Mouse (Mus musculus) neural tube, embryonic 15.5 days (tissue): ENCODE measurements around the gene Opn4. TPM values are rescaled to one million over a fixed set of nuclear protein-coding genes. Genes with fewer than 3 reads are reported as not detected.

Experiments used
- ATAC-seq: fragments of 200-750 bp; cut with Nextera tagmentation; 2 replicates; pipeline ENCODE4 v1.8.0; 2017; ENCODE audit warnings: mild to moderate bottlenecking, moderate TSS enrichment, moderate library complexity; ENCODE audit not compliant: low FRiP score
- H3K27ac ChIP-seq: fragments of 300-500 bp; sonication (generic); replicated peaks from 2 replicates; pipeline ENCODE4 v1.5.1; 2015; ENCODE audit warnings: mild to moderate bottlenecking, inconsistent platforms
- H3K27me3 ChIP-seq: fragments of 300-500 bp; sonication (generic); replicated peaks from 2 replicates; pipeline ENCODE4 v1.6.1; 2015; ENCODE audit warnings: inconsistent platforms
- H3K36me3 ChIP-seq: fragments of 300-500 bp; sonication (generic); 2 replicates; pipeline ENCODE4 v1.6.1; 2015; ENCODE audit warnings: inconsistent platforms
- H3K4me1 ChIP-seq: fragments of 300-500 bp; sonication (generic); 2 replicates; pipeline ENCODE4 v1.6.1; 2015; ENCODE audit warnings: inconsistent platforms
- H3K4me2 ChIP-seq: fragments of 300-500 bp; sonication (generic); 2 replicates; pipeline ENCODE4 v1.6.1; 2015; ENCODE audit warnings: inconsistent platforms, mild to moderate bottlenecking, moderate library complexity
- H3K4me3 ChIP-seq: fragments of 300-500 bp; sonication (generic); replicated peaks from 2 replicates; pipeline ENCODE4 v1.5.1; 2015; ENCODE audit warnings: mild to moderate bottlenecking, inconsistent platforms
- H3K9ac ChIP-seq: fragments of 300-500 bp; sonication (generic); replicated peaks from 2 replicates; pipeline ENCODE4 v1.6.1; 2015; ENCODE audit warnings: mild to moderate bottlenecking, inconsistent platforms
- H3K9me3 ChIP-seq: fragments of 300-500 bp; sonication (generic); replicated peaks from 2 replicates; pipeline ENCODE4 v1.6.1; 2016; ENCODE audit warnings: inconsistent platforms
- WGBS: fragments of 180-500 bp; shearing (Covaris S2); methylation state at CpG from one replicate; pipeline ENCODE4 v1.1.7; 2015; ENCODE audit warnings: mixed read lengths; 5-methylcytosine and 5-hydroxymethylcytosine counted together
- polyA plus RNA-seq: library from polyadenylated mRNA; unstranded; fragments of >200 nt; fragmentation: Nextera tagmentation; extraction: Ambion mirVana; gene quantifications from 2 replicates; pipeline ENCODE4 v1.2.1, GENCODE M21; 2015

The Opn4 gene
- polyA plus RNA-seq, 1 experiment from 2014 or later: 0.28 TPM

DNA sequence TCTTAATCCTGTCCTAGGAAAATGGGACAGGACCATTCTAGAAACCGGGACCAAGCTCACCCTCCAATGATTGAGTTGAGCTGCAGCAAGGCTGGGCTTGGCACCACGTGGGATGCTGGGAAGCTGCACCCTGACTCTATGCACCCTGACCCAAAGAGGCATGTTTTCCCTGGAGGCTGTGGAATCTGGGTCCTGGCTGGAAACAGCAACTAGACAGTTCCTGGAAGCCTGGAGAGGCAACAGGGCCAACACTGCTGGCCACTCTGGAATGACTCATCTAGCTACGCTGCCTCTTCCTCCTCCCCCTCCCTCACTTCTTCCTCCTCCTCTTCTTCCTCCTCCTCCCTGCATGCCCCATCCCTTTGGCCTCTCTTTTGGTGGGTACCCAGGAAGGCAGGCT is 45.9 kb downstream of the Opn4 start:
- no peak for ATAC-seq
- peaks cover 5% of the 10 kb centered on the region for H3K4me1 ChIP-seq
- 81% methylated on average over 3 of the region's 3 CpGs for WGBS
- H3K36me3 ChIP-seq: no peaks in the 10 kb centered on the region
- no peaks in the 10 kb centered on the region for H3K27me3 ChIP-seq
- H3K9me3 ChIP-seq: no peaks in the 10 kb centered on the region
- no peak overlapping the region for H3K4me2 ChIP-seq
- H3K27ac ChIP-seq: no peak overlapping the region
- no peak overlapping the region for H3K9ac ChIP-seq
- no peak overlapping the region for H3K4me3 ChIP-seq

DNA sequence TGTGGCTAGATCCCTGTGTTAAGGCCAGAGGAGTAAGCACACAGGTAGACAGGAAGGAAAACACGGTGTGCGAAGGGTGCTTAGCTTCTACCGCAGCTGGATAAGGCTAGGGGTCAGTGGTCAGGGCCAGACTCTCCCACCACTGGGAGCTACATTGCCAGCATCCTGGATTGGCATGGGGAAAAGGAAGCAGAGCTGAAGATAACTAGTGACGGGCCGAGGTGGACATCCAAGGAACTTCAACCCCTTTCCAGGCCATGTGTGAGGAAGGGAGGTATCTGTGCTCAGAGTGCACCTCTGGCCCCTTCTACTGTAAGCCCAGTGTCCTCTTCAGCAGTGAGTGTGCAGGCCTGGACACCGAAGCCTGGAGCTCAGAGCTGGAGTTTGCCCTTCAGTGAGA is 46.5 kb downstream of the Opn4 start:
- Histone ChIP-seq H3K36me3 (no peaks in the 10 kb centered on the region), H3K4me2 (no peak overlapping the region), H3K27me3 (no peaks in the 10 kb centered on the region), H3K27ac (no peak overlapping the region), H3K4me3 (no peak overlapping the region), H3K9ac (no peak overlapping the region), H3K4me1 (peaks cover 6% of the 10 kb centered on the region), H3K9me3 (no peaks in the 10 kb centered on the region)
- 93% methylated on average over 6 of the region's 6 CpGs for WGBS
- ATAC-seq: no peak

DNA sequence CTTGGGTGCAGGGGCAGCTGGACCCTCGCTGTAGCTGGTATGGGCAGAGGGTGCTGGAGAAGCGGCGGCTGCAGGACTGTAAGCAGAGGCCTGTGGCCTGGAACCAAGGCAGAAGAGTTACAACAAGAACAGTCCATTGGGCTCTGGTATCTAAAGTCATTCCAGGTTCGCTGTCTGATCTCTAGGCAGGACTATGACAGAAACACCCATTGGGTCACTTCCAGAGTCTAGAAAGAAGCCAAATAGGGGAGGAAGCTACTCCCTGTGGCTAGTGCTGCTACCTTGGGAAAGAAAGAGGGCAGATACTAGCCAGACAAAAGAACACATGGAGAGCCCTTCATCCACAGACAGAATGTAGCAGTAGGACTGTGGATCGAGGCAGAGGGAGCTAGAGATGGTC is 47.7 kb downstream of the Opn4 start:
- no peak overlapping the region for H3K4me3 ChIP-seq
- 94% methylated on average over 5 of the region's 5 CpGs for WGBS
- H3K27ac ChIP-seq: no peak overlapping the region
- H3K27me3 ChIP-seq: no peaks in the 10 kb centered on the region
- no peaks in the 10 kb centered on the region for H3K36me3 ChIP-seq
- no peaks in the 10 kb centered on the region for H3K9me3 ChIP-seq
- peaks cover 14% of the 10 kb centered on the region for H3K4me1 ChIP-seq
- H3K9ac ChIP-seq: no peak overlapping the region
- no peak for ATAC-seq
- H3K4me2 ChIP-seq: no peak overlapping the region

DNA sequence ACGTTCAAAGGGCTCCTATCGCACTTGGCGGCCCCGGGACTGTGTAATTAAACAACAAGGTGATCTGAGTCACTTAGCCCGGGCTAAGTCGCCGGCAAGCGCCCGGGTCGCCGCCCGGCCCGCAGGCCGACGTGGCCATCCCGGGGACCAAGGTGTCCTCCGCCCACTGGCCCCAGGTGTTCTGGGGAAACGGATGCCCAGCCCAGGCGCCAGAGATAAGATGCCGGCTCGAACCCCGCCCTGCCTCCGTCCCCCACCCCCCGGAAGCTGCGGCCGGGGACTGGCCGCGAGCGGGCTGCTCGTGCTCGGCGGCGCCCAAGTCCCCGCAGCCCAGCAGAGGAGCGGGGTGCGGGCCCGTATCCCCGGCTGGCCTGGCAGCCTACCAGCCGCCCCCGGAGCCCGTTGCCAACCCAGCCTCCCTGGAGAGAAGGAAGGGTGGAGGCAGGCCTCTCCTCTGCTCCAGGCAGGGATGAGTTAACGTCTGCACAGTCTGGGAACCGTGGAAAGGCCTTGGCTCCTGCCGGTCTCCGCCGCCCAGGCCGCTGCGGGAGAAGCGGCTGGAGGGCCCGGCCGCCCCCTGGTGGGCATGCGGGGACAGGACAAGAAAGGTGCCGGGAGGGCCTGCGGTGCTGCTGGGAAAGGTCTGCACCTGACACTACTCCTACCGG is 50.8 kb downstream of the Opn4 start:
- peak; percentile 95 for ATAC-seq
- H3K27me3 ChIP-seq: no peaks in the 10 kb centered on the region; the same call in 1 of the 2 replicates
- H3K9me3 ChIP-seq: no peaks in the 10 kb centered on the region
- H3K27ac ChIP-seq: peak overlapping the region; percentile 87
- peak overlapping the region; percentile 93 for H3K9ac ChIP-seq
- WGBS: under 1% methylated on average over 55 of the region's 55 CpGs
- peaks cover 14% of the 10 kb centered on the region for H3K4me1 ChIP-seq
- H3K4me2 ChIP-seq: peak overlapping the region; percentile 87
- peak overlapping the region; percentile 71 for H3K4me3 ChIP-seq
- H3K36me3 ChIP-seq: no peaks in the 10 kb centered on the region

DNA sequence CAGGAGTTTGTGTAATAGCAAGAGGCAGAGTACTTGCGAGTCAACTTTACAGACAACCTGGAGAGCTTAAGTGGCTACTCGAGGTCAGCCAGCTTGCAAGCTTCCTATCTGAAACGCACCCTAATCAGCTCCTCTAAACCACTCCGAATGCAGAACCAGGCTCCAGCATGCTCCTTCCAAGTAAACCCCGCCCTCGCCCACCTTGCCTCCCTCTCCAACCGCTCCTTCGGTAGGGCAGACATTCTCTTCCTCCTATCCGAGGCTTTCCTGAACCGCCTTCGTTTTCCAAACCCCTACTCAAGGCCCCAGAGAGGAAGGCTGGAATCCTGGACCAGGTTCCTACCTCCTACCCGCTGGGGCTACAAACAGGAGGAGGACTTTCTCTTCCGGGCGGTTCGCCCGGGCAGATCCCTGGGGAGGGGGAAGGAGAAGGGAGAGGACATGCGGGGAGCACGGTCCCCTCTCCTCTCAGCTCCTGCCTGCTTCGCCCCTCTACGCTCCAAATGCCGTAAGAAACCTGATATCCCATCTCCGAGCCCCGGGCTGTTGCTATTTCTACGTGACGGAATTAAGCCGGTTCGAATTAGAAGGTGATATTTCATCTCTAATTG is 51.4 kb downstream of the Opn4 start:
- peak overlapping the region; percentile 71 for H3K4me3 ChIP-seq
- ATAC-seq: peak; percentile 73
- peak overlapping the region; percentile 87 for H3K27ac ChIP-seq
- no peaks in the 10 kb centered on the region; the same call in 1 of the 2 replicates for H3K27me3 ChIP-seq
- H3K4me2 ChIP-seq: peak overlapping the region; percentile 87
- H3K9me3 ChIP-seq: no peaks in the 10 kb centered on the region
- H3K36me3 ChIP-seq: no peaks in the 10 kb centered on the region
- H3K9ac ChIP-seq: peak overlapping the region; percentile 93
- 1% methylated on average over 26 of the region's 27 CpGs for WGBS
- peaks cover 14% of the 10 kb centered on the region for H3K4me1 ChIP-seq

DNA sequence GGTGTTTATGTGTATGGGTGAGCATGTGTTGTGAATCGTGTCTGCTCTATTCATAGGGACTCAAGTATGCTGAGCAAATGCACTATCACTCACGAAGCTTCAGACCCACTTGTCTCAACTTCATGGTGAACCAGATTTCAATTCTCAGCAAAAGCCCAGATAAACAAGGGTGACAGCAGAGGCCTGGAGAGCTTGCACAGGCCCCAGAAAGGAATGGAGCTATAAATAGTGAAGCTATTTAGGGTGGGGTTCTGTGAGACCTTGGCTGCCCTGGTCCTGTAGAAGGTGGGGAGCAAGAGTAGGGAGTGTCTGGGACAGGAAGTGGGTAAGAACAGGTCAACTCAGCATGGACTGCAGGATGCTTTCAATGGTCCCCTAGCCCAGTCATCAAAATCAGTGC is 55.4 kb downstream of the Opn4 start:
- no peak overlapping the region for H3K27ac ChIP-seq
- no peak overlapping the region for H3K4me2 ChIP-seq
- H3K4me3 ChIP-seq: no peak overlapping the region
- H3K4me1 ChIP-seq: peaks cover 10% of the 10 kb centered on the region
- no peaks in the 10 kb centered on the region for H3K36me3 ChIP-seq
- H3K27me3 ChIP-seq: no peaks in the 10 kb centered on the region; the same call in 1 of the 2 replicates
- 86% methylated on average over 2 of the region's 2 CpGs for WGBS
- H3K9ac ChIP-seq: no peak overlapping the region
- ATAC-seq: no peak
- H3K9me3 ChIP-seq: no peaks in the 10 kb centered on the region

DNA sequence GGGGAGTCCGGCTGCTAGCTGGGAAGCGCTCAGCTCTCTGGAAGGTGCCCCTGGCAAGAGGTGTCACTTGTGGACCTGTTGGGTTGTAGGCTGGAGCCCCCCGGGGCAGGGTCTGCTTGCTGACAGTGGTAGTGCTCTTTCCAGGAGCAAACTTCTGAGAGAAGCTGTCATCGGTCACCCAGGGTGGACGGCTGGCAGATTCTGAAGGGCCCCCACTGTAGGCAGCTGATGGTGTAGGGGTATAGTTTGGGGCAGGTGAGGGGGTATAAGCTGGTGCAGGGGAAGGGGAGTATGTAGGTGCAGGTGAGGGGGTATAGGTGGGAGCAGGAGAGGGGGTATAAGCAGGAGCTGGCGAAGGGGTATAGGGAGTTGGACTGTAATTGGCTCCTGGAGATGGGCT is 55.9 kb downstream of the Opn4 start:
- Histone ChIP-seq H3K4me1 (peaks cover 9% of the 10 kb centered on the region), H3K9ac (no peak overlapping the region), H3K27me3 (no peaks in the 10 kb centered on the region; the same call in 1 of the 2 replicates), H3K4me2 (no peak overlapping the region), H3K9me3 (no peaks in the 10 kb centered on the region), H3K36me3 (no peaks in the 10 kb centered on the region), H3K4me3 (no peak overlapping the region), H3K27ac (no peak overlapping the region)
- WGBS: 88% methylated on average over 6 of the region's 6 CpGs
- no peak for ATAC-seq

DNA sequence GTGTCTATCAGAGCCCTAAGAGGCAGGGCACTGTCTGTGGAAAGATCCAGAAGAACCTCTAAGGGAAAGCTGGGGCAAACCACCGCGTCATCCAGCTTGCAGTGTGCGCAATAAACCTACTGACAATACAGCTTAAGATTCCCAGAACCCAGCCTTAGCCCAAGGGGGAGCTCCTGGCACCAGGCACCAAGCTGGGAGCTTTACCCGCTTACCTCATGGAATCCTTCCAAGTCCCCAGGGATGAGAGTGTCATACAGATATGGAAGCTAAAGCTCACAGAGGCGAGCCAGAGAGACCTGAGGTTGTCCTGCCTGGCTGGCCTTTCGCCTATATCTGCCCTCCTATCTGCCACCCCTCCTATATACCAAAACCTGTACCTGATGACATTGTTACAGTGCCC is 56.3 kb downstream of the Opn4 start:
- Histone ChIP-seq H3K27ac (no peak overlapping the region), H3K36me3 (no peaks in the 10 kb centered on the region), H3K4me3 (no peak overlapping the region), H3K4me2 (no peak overlapping the region), H3K27me3 (no peaks in the 10 kb centered on the region; the same call in 1 of the 2 replicates), H3K9me3 (no peaks in the 10 kb centered on the region), H3K4me1 (peaks cover 9% of the 10 kb centered on the region), H3K9ac (no peak overlapping the region)
- ATAC-seq: no peak
- 79% methylated on average over 6 of the region's 6 CpGs for WGBS

DNA sequence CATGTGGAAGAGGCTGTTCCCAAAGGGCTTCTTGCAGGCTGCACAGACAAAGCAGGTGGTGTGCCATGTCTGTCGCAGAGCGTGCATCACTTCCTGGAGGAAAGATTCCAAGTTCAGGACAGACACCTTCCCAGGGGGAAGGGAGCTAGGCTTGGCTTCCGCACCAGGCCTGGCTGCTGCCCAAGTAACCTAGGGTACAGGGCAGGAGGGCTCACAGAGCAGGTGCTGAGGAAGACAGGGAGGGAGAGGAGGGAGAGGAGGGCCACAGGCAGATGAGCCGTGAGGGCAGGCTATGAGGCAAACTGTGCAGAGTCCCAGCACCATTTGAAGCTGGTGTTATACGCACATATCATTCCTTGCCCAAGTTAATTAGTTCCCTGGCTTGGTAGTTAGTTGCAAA is 58.0 kb downstream of the Opn4 start:
- WGBS: 74% methylated on average over 5 of the region's 5 CpGs
- Histone ChIP-seq H3K27me3 (no peaks in the 10 kb centered on the region; the same call in 1 of the 2 replicates), H3K27ac (no peak overlapping the region), H3K4me2 (no peak overlapping the region), H3K36me3 (no peaks in the 10 kb centered on the region), H3K4me3 (no peak overlapping the region), H3K4me1 (no peaks in the 10 kb centered on the region), H3K9ac (no peak overlapping the region), H3K9me3 (no peaks in the 10 kb centered on the region)
- no peak for ATAC-seq

DNA sequence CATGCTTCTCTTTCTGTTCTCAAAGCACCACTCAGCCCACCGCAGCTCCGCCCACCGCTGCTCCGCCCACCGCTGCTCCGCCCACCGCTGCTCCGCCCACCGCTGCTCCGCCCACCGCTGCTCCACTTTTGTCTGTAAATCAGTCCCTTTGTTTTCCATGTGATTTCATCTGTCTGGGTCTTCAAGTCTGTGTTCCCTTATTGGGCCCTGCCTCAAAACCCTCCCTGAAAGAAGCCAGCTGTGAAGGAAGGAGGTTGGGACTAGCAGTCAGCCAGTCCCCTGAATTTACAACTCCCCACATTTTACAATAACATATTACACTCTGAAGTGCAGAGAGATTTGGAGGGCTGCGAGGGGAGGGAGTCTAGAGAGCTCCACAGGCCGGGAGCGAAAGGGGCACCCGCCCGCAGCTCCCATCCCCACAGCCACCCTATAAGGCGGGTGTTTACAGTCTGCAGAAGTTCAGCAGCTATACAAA is 59.2 kb downstream of the Opn4 start:
- WGBS: 13% methylated on average over 15 of the region's 17 CpGs
- H3K4me2 ChIP-seq: peak overlapping the region; percentile 22
- H3K4me3 ChIP-seq: no peak overlapping the region
- no peak overlapping the region for H3K27ac ChIP-seq
- no peaks in the 10 kb centered on the region for H3K36me3 ChIP-seq
- no peaks in the 10 kb centered on the region for H3K9me3 ChIP-seq
- no peak overlapping the region for H3K9ac ChIP-seq
- H3K4me1 ChIP-seq: no peaks in the 10 kb centered on the region
- H3K27me3 ChIP-seq: no peaks in the 10 kb centered on the region; the same call in 1 of the 2 replicates
- peak; percentile 31; the same call in 1 of the 2 replicates for ATAC-seq
